Mouse (Mus musculus) CH12.LX (cell line): Measurements from ENCODE around the gene Snai1. TPM values are rescaled to one million over a fixed set of nuclear protein-coding genes. Genes with fewer than 3 reads are reported as not detected.

Source experiments
- DNase-seq: peaks from one replicate; pipeline ENCODE4 v3.0.0-alpha.2; 2013; ENCODE audit errors: extremely low read depth
- H3K27ac ChIP-seq: 2 replicates; pipeline ENCODE4 v1.5.1; 2012; ENCODE audit warnings: low read depth, mild to moderate bottlenecking, control low read depth, moderate library complexity; ENCODE audit not compliant: insufficient read depth
- H3K27me3 ChIP-seq: replicated peaks from 2 replicates; pipeline ENCODE3; 2012; ENCODE audit warnings: inconsistent platforms
- H3K36me3 ChIP-seq, 2 experiments: replicated peaks in 1 of 2; 2 replicates each; pipeline versions ENCODE3 to v1.6.1; 2012; ENCODE audit warnings: inconsistent platforms in 1 of 2, low read length in 1 of 2, mild to moderate bottlenecking in 1 of 2, mixed read lengths in 1 of 2, moderate library complexity in 1 of 2; ENCODE audit not compliant: control insufficient read depth in 1 of 2, insufficient read depth in 1 of 2
- H3K4me1 ChIP-seq, 2 experiments: 2 replicates each; pipeline ENCODE4 v1.6.1; 2012; ENCODE audit warnings: inconsistent platforms in 1 of 2, moderate library complexity in 1 of 2; ENCODE audit not compliant: insufficient read depth in 2 of 2, control insufficient read depth in 1 of 2
- H3K4me2 ChIP-seq: 2 replicates; pipeline ENCODE4 v1.6.1; 2012; ENCODE audit warnings: low read depth, mild to moderate bottlenecking, control low read depth; ENCODE audit not compliant: poor library complexity, insufficient read depth, severe bottlenecking
- H3K4me3 ChIP-seq, 3 experiments: fragments of 150-350 bp in 1 of 3; sonication (generic) in 1 of 3; replicated peaks in 1 of 3; 2 replicates each; pipeline versions ENCODE3 to v1.5.1; 2011 to 2012; ENCODE audit warnings: low read depth in 2 of 3, low read length in 2 of 3, mild to moderate bottlenecking in 2 of 3, moderate library complexity in 2 of 3, control low read depth in 1 of 3, improper control_type of control experiment in 1 of 3, inconsistent platforms in 1 of 3, mixed read lengths in 1 of 3; ENCODE audit not compliant: poor library complexity in 1 of 3
- H3K79me2 ChIP-seq: replicated peaks from 2 replicates; pipeline ENCODE4 v1.6.1; 2012; ENCODE audit warnings: mild to moderate bottlenecking, moderate library complexity; ENCODE audit not compliant: control insufficient read depth, poor library complexity, insufficient read depth, severe bottlenecking; ENCODE audit errors: extremely low read depth
- H3K9ac ChIP-seq: 2 replicates; pipeline ENCODE4 v1.6.1; 2012; ENCODE audit warnings: low read depth, mild to moderate bottlenecking, control low read depth, moderate library complexity; ENCODE audit not compliant: insufficient read depth
- H3K9me3 ChIP-seq: replicated peaks from 2 replicates; pipeline ENCODE3; 2012; ENCODE audit warnings: low read length, inconsistent platforms, mixed read lengths
- BHLHE40 ChIP-seq: IDR thresholded peaks from 2 replicates; pipeline ENCODE4 v1.6.1; 2011; ENCODE audit warnings: mild to moderate bottlenecking, low read depth, low read length, improper control_type of control experiment
- CTCF ChIP-seq, 2 experiments: IDR thresholded peaks in 1 of 2; conservative IDR thresholded peaks in 1 of 2; 2 replicates each; pipeline ENCODE4 v1.5.1; 2011 to 2012; ENCODE audit warnings: low read depth in 2 of 2, low read length in 2 of 2, improper control_type of control experiment in 1 of 2, inconsistent platforms in 1 of 2, mild to moderate bottlenecking in 1 of 2, moderate library complexity in 1 of 2
- EP300 ChIP-seq: IDR thresholded peaks from 2 replicates; pipeline ENCODE4 v1.6.1; 2011; ENCODE audit warnings: low read length, improper control_type of control experiment
- ETS1 ChIP-seq: conservative IDR thresholded peaks from 2 replicates; pipeline ENCODE4 v1.6.1; 2012; ENCODE audit warnings: low read depth, mild to moderate bottlenecking, inconsistent platforms, low read length, improper control_type of control experiment, moderate library complexity
- GABPA ChIP-seq: IDR thresholded peaks from 2 replicates; pipeline ENCODE4 v1.6.1; 2012; ENCODE audit warnings: low read depth, low read length, improper control_type of control experiment, inconsistent platforms; ENCODE audit not compliant: insufficient replicate concordance
- HCFC1 ChIP-seq: IDR thresholded peaks from 2 replicates; pipeline ENCODE4 v1.6.1; 2012; ENCODE audit warnings: low read depth, mild to moderate bottlenecking, inconsistent platforms, low read length, improper control_type of control experiment
- JUN ChIP-seq: IDR thresholded peaks from 2 replicates; pipeline ENCODE4 v1.6.1; 2011; ENCODE audit warnings: low read depth, mild to moderate bottlenecking, low read length, improper control_type of control experiment, moderate library complexity; ENCODE audit not compliant: insufficient read depth
- MAX ChIP-seq: IDR thresholded peaks from 2 replicates; pipeline ENCODE4 v1.6.1; 2011; ENCODE audit warnings: low read length, improper control_type of control experiment
- MAZ ChIP-seq: IDR thresholded peaks from 2 replicates; pipeline ENCODE4 v1.6.1; 2012; ENCODE audit warnings: low read depth, mild to moderate bottlenecking, inconsistent platforms, low read length, improper control_type of control experiment, moderate library complexity
- MYC ChIP-seq: IDR thresholded peaks from 2 replicates; pipeline ENCODE4 v1.6.1; 2011; ENCODE audit warnings: low read depth, mild to moderate bottlenecking, improper control_type of control experiment, low read length
- NRF1 ChIP-seq: IDR thresholded peaks from 2 replicates; pipeline ENCODE4 v1.6.1; 2014; ENCODE audit warnings: low read depth, mild to moderate bottlenecking, inconsistent platforms, low read length, improper control_type of control experiment, moderate library complexity
- POLR2AphosphoS2 ChIP-seq: IDR thresholded peaks from 2 replicates; pipeline ENCODE4 v1.6.1; 2011; ENCODE audit warnings: low read depth, low read length, improper control_type of control experiment
- RCOR1 ChIP-seq: conservative IDR thresholded peaks from 2 replicates; pipeline ENCODE4 v1.6.1; 2012; ENCODE audit warnings: low read depth, mild to moderate bottlenecking, inconsistent platforms, low read length, improper control_type of control experiment
- SIN3A ChIP-seq: IDR thresholded peaks from 2 replicates; pipeline ENCODE4 v1.6.1; 2012; ENCODE audit warnings: low read length, improper control_type of control experiment, inconsistent platforms
- SMC3 ChIP-seq: IDR thresholded peaks from 2 replicates; pipeline ENCODE4 v1.6.1; 2011; ENCODE audit warnings: low read depth, low read length, improper control_type of control experiment
- TCF12 ChIP-seq: IDR thresholded peaks from 2 replicates; pipeline ENCODE4 v1.6.1; 2014; ENCODE audit warnings: low read depth, mild to moderate bottlenecking, inconsistent platforms, low read length, improper control_type of control experiment
- USF2 ChIP-seq: conservative IDR thresholded peaks from 2 replicates; pipeline ENCODE4 v1.6.1; 2011; ENCODE audit warnings: low read depth, low read length, improper control_type of control experiment
- ZC3H11A ChIP-seq: IDR thresholded peaks from 2 replicates; pipeline ENCODE4 v1.6.1; 2012; ENCODE audit warnings: low read depth, mild to moderate bottlenecking, inconsistent platforms, low read length, improper control_type of control experiment
- ZMIZ1 ChIP-seq: IDR thresholded peaks from 2 replicates; pipeline ENCODE4 v1.6.1; 2012; ENCODE audit warnings: low read depth, mild to moderate bottlenecking, inconsistent platforms, low read length, improper control_type of control experiment
- ZNF384 ChIP-seq: IDR thresholded peaks from 2 replicates; pipeline ENCODE4 v1.6.1; 2012; ENCODE audit warnings: low read depth, low read length, improper control_type of control experiment, inconsistent platforms
- dilution Hi-C: fragments of 300-500 bp; cut with MboI; formaldehyde crosslinking; loops from 2 replicates; pipeline ENCODE4 v1.14.3; 2020; ENCODE audit warnings: low sequenced_read_pairs; ENCODE audit not compliant: extremely low pct_unique_long_range_greater_than_20kb, extremely low pct_ligation_motif_present
- in situ Hi-C: fragments of 300-500 bp; cut with MboI; formaldehyde crosslinking; loops from 3 replicates; pipeline ENCODE4 v1.14.3; 2019; ENCODE audit warnings: low sequenced_read_pairs, low pct_ligation_motif_present, low pct_unique_long_range_greater_than_20kb, mixed read lengths
- polyA plus RNA-seq: library from polyadenylated mRNA; unstranded; fragments of >175 nt; gene quantifications from 2 replicates; pipeline ENCODE4 v1.2.1, GENCODE M21; 2012; ENCODE audit warnings: low read depth; ENCODE audit not compliant: insufficient read length
- total RNA-seq, 2 experiments: library from RNA; depleted of rRNA; stranded (reverse); fragments of 300-350 nt in 1 of 2; fragments of >200 nt in 1 of 2; gene quantifications; 2 replicates each; pipeline ENCODE4 v1.2.3; 2012 to 2014

Snai1 gene
- total and polyA plus RNA-seq, 3 experiments: 1.6 to 12.6 (median 3.1) TPM

- TF ChIP-seq ZNF384 (no peak), MAZ (no peak), BHLHE40 (0 out of 2 replicates have a peak, but pooled peaks have one; percentile 20), ETS1 (peak; percentile 49)
- Histone ChIP-seq H3K27me3 (no peaks in the 10 kb centered on the region), H3K79me2 (no peaks in the 10 kb centered on the region), H3K27ac (0 out of 2 replicates have a peak overlapping the region, but pooled peaks have one; percentile 6), H3K4me1 (peaks cover 21 to 61% of the 10 kb centered on the region in 2 experiments), H3K9ac (no peak overlapping the region), H3K36me3 (peaks cover 13 to 62% of the 10 kb centered on the region in 2 experiments), H3K4me3 (no peak overlapping the region), H3K9me3 (no peaks in the 10 kb centered on the region), H3K4me2 (no peak overlapping the region)
- DNase-seq: no peak
- in situ Hi-C loops (no loop called here), dilution Hi-C loops (no loop called here)
These were observed 33.6 kb downstream of the Snai1 start for GRCm38 (mm10) chr2:167571442-167572220.

- no peaks in the 10 kb centered on the region for H3K27me3 ChIP-seq
- H3K9ac ChIP-seq: no peak overlapping the region
- no peak for TF ChIP-seq POLR2AphosphoS2
- TF ChIP-seq TCF12: no peak
- no peak for TF ChIP-seq JUN
- no peak for TF ChIP-seq ZC3H11A
- no peak for TF ChIP-seq BHLHE40
- TF ChIP-seq EP300: no peak
- TF ChIP-seq RCOR1: no peak
- TF ChIP-seq USF2: no peak
- no peak for TF ChIP-seq MYC
- TF ChIP-seq SMC3: no peak
- TF ChIP-seq GABPA: no peak
- no peak for TF ChIP-seq ZNF384
- TF ChIP-seq HCFC1: no peak
- no peak for TF ChIP-seq ZMIZ1
- TF ChIP-seq NRF1: no peak
- TF ChIP-seq SIN3A: no peak
- no peak for TF ChIP-seq MAX
- TF ChIP-seq CTCF (conservative IDR thresholded peaks at IDR 0.05 in 1 of 2, IDR thresholded peaks at IDR 0.05 in 1 of 2; ENCODE audit: low read depth in 2 of 2, low read length in 2 of 2): no peak
- TF ChIP-seq, all 38 proteins: peak for 0
- DNase-seq: no peak
- no peaks in the 10 kb centered on the region for H3K79me2 ChIP-seq
- no peak overlapping the region for H3K4me2 ChIP-seq
- in situ Hi-C loops: no loop called here
- no peaks in the 10 kb centered on the region for H3K9me3 ChIP-seq
- peaks cover 17 to 74% of the 10 kb centered on the region in 2 experiments for H3K36me3 ChIP-seq
- no peak overlapping the region for H3K4me3 ChIP-seq
- dilution Hi-C loops: no loop called here
- H3K4me1 ChIP-seq: peaks cover 17 to 68% of the 10 kb centered on the region in 2 experiments
- H3K27ac ChIP-seq: no peak overlapping the region
These were observed 36.8 kb downstream of the Snai1 start for GRCm38 (mm10) chr2:167574814-167575213.
